Mouse (Mus musculus) cortical plate, adult 2 months (tissue): ENCODE measurements at regions not wholly inside any gene's neighbourhood (a gene's known extent, or its start where the extent isn't known, plus 50 kb on each side); places are given as distances from the start of the nearest gene placed in this dataset.

Source experiments
- H3K27ac ChIP-seq: fragments of 200-500 bp; 2 replicates; pipeline ENCODE4 v1.5.1; 2012; ENCODE audit warnings: low read length, control low read depth, inconsistent platforms; ENCODE audit not compliant: insufficient read depth
- H3K4me1 ChIP-seq: fragments of 200-500 bp; 2 replicates; pipeline ENCODE4 v1.6.1; 2011; ENCODE audit warnings: low read length; ENCODE audit not compliant: control insufficient read depth, insufficient read depth
- H3K4me3 ChIP-seq: fragments of 200-500 bp; 2 replicates; pipeline ENCODE4 v1.5.1; 2011; ENCODE audit warnings: mild to moderate bottlenecking, low read length, control low read depth; ENCODE audit not compliant: insufficient read depth
- CTCF ChIP-seq: fragments of 200-500 bp; IDR thresholded peaks from 2 replicates; pipeline ENCODE4 v1.5.1; 2011; ENCODE audit warnings: mild to moderate bottlenecking, control low read depth, low read length; ENCODE audit not compliant: insufficient read depth; ENCODE audit errors: extremely low read depth
- POLR2A ChIP-seq: fragments of 200-500 bp; IDR thresholded peaks from 2 replicates; pipeline ENCODE4 v1.6.1; 2011; ENCODE audit warnings: mild to moderate bottlenecking, low read length, control low read depth; ENCODE audit not compliant: insufficient read depth; ENCODE audit errors: extremely low read depth

GRCm38 (mm10) chr6:100083127-100083526 is 204.2 kb downstream of the Rybp start:
- Histone ChIP-seq H3K27ac (no peak overlapping the region), H3K4me1 (no peaks in the 10 kb centered on the region), H3K4me3 (no peak overlapping the region)
- TF ChIP-seq CTCF (no peak), POLR2A (no peak)

- no peaks in the 10 kb centered on the region for H3K4me1 ChIP-seq
- H3K27ac ChIP-seq = no peak overlapping the region
- TF ChIP-seq CTCF (no peak), POLR2A (no peak)
- no peak overlapping the region for H3K4me3 ChIP-seq
Measured at GRCm38 (mm10) chr6:100074672-100075335, 212.5 kb downstream of the Rybp start.

GRCm38 (mm10) chr6:100072261-100072968 is 214.9 kb downstream of the Rybp start:
- TF ChIP-seq POLR2A = no peak
- TF ChIP-seq CTCF = no peak
- no peaks in the 10 kb centered on the region for H3K4me1 ChIP-seq
- no peak overlapping the region for H3K4me3 ChIP-seq
- H3K27ac ChIP-seq = no peak overlapping the region

GRCm38 (mm10) chr6:100069151-100069550 is 218.1 kb downstream of the Rybp start:
- no peak overlapping the region for H3K27ac ChIP-seq
- TF ChIP-seq POLR2A (no peak), CTCF (no peak)
- H3K4me3 ChIP-seq = no peak overlapping the region
- H3K4me1 ChIP-seq = no peaks in the 10 kb centered on the region

GRCm38 (mm10) chr6:100067273-100067672 is 220.0 kb downstream of the Rybp start:
- no peak overlapping the region for H3K27ac ChIP-seq
- TF ChIP-seq CTCF = no peak
- no peak for TF ChIP-seq POLR2A
- H3K4me3 ChIP-seq = no peak overlapping the region
- H3K4me1 ChIP-seq = no peaks in the 10 kb centered on the region

- Histone ChIP-seq H3K27ac (no peak overlapping the region), H3K4me3 (no peak overlapping the region), H3K4me1 (no peaks in the 10 kb centered on the region)
- TF ChIP-seq POLR2A (no peak), CTCF (no peak)
Measured at GRCm38 (mm10) chr6:100065586-100065985, 221.7 kb downstream of the Rybp start.

GRCm38 (mm10) chr6:100062961-100063360 is 224.3 kb downstream of the Rybp start:
- Histone ChIP-seq H3K4me3 (no peak overlapping the region), H3K27ac (no peak overlapping the region), H3K4me1 (no peaks in the 10 kb centered on the region)
- no peak for TF ChIP-seq CTCF
- no peak for TF ChIP-seq POLR2A

- Histone ChIP-seq H3K4me1 (no peaks in the 10 kb centered on the region), H3K4me3 (no peak overlapping the region), H3K27ac (no peak overlapping the region)
- TF ChIP-seq CTCF (no peak), POLR2A (no peak)
Measured at GRCm38 (mm10) chr6:100059803-100060202, 227.5 kb downstream of the Rybp start.

GRCm38 (mm10) chr6:100055980-100056379 is 231.3 kb downstream of the Rybp start:
- no peak for TF ChIP-seq POLR2A
- TF ChIP-seq CTCF = no peak
- H3K27ac ChIP-seq = no peak overlapping the region
- no peak overlapping the region for H3K4me3 ChIP-seq
- H3K4me1 ChIP-seq = no peaks in the 10 kb centered on the region
